Mouse (Mus musculus): ENCODE measurements at regions not wholly inside any gene's neighbourhood (a gene's known extent, or its start where the extent isn't known, plus 50 kb on each side); places are given as distances from the start of the nearest gene placed in this dataset.

DNA sequence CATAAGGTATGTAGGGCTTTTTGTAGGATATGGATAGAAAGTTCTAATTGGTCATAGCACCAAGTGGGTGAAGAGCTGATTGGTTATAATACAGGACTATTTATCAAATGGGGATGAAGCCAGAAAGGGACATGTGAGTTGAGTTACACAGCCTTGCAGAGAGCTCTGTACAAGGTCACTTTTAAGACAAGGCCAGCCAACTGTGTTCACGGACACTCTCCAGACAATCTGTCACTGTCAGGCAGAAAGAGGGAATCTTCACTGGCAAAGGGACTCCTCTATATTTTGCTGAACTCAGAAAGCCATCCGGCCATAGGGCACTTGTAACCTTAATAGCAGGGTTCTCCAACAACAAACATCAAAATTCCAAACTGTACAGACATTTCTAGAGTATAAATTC is 95.5 kb upstream of the Il15 start:
- Histone ChIP-seq H3K9me3 (ENCODE audit: control insufficient read depth, low read length) (no peaks in the 10 kb centered on the region), H3K4me3 (replicated peaks; ENCODE audit: low read length) (no peak overlapping the region), H3K27me3 (replicated peaks; ENCODE audit: control insufficient read depth, insufficient read depth, low read length) (no peaks in the 10 kb centered on the region), H3K9ac (replicated peaks; ENCODE audit: low read depth, low read length) (no peak overlapping the region), H3K4me1 (replicated peaks; ENCODE audit: control insufficient read depth, insufficient read depth, low read length) (no peaks in the 10 kb centered on the region), H3K4me2 (ENCODE audit: low read length) (no peak overlapping the region), H3K36me3 (ENCODE audit: control insufficient read depth, insufficient read depth) (no peaks in the 10 kb centered on the region), H3K27ac (ENCODE audit: low read length) (no peak overlapping the region)
- ATAC-seq, result no peak
- WGBS, result 89% methylated on average over 2 of the region's 2 CpGs

DNA sequence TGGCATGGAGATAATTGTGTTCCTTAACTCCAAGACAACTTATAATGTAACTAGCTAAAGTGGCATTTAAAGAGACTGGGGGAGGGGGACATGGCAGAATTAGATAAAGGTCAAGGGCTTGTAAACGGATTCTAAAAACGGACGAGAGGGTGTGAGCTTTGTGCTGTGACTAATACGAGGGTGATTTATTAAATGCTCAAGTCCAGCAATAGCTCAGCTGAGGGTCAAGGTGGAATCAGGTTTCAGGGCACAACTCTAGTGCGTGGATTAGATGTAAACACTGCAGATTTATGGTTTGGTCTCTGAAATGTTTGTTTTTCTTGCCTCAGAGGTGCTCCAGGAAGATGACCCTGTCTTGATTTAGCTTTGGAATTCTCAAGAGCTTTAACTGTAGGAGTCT is 74.8 kb upstream of the Il15 start:
- ATAC-seq, result no peak
- H3K36me3 ChIP-seq (ENCODE audit: control insufficient read depth, insufficient read depth), result no peaks in the 10 kb centered on the region
- H3K27me3 ChIP-seq (replicated peaks; ENCODE audit: control insufficient read depth, insufficient read depth, low read length), result no peaks in the 10 kb centered on the region
- no peak overlapping the region for H3K9ac ChIP-seq (replicated peaks; ENCODE audit: low read depth, low read length)
- H3K4me1 ChIP-seq (replicated peaks; ENCODE audit: control insufficient read depth, insufficient read depth, low read length), result no peaks in the 10 kb centered on the region
- H3K27ac ChIP-seq (ENCODE audit: low read length), result no peak overlapping the region
- WGBS, result 57% methylated on average over 5 of the region's 5 CpGs
- H3K4me2 ChIP-seq (ENCODE audit: low read length), result no peak overlapping the region
- H3K9me3 ChIP-seq (ENCODE audit: control insufficient read depth, low read length), result no peaks in the 10 kb centered on the region
- no peak overlapping the region for H3K4me3 ChIP-seq (replicated peaks; ENCODE audit: low read length)

DNA sequence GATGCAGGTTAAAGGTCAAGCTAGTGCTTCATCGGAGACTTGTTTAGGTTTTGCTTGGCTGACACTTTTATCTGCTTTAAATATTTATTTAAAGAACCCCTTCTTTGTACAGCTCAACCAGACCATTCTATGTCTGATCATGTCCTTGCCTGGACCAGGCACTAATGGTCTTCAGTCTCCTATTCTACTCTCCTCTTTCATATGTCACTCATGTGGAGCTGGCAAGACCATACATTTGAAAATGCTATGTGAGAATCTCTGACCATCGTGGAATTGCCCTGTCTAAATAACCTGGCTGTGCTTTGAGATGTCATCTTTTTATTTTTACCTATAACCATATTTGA is 74.4 kb upstream of the Il15 start:
- Histone ChIP-seq H3K27me3 (replicated peaks; ENCODE audit: control insufficient read depth, insufficient read depth, low read length) (no peaks in the 10 kb centered on the region), H3K9me3 (ENCODE audit: control insufficient read depth, low read length) (no peaks in the 10 kb centered on the region), H3K36me3 (ENCODE audit: control insufficient read depth, insufficient read depth) (no peaks in the 10 kb centered on the region), H3K27ac (ENCODE audit: low read length) (no peak overlapping the region), H3K4me2 (ENCODE audit: low read length) (no peak overlapping the region), H3K4me1 (replicated peaks; ENCODE audit: control insufficient read depth, insufficient read depth, low read length) (no peaks in the 10 kb centered on the region), H3K9ac (replicated peaks; ENCODE audit: low read depth, low read length) (no peak overlapping the region), H3K4me3 (replicated peaks; ENCODE audit: low read length) (no peak overlapping the region)
- no peak for ATAC-seq
- 40% methylated on average over 2 of the region's 2 CpGs for WGBS

DNA sequence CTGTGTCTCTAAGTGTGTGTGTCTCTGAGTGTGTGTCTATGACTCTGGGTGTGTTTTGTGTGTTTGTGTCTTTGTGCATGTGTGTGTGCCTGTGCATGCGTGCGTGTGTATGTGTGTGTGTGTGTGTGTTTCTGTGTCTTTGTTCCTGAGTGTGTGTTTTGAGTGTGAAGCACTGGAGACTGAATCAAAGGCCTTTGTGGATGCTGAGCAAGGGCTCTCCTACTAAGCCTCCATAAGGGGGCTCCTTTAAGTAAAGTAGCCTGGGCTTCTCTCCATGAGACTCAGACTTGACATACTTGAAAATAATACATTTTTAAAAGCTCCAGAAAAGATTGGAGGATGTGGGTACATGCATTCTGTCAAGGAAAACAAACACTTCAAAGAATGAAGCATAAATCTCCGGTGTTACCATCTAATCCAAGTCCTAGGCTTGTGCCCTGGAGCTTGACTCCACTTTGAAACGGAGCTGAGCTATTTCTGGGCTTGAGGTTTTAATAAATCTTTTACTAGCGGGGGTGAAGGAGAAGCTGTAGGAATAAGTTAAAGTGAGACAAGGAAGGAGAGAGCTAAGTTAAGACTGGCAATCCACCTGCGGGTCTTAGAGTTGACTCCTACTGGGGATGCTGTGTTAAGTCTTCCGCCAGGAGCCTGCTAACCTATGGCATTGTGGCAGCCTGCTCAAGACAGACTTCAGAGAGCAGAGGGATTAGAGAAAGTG is 73.8 kb upstream of the Il15 start:
- Histone ChIP-seq H3K4me2 (ENCODE audit: low read length) (no peak overlapping the region), H3K4me3 (replicated peaks; ENCODE audit: low read length) (no peak overlapping the region), H3K4me1 (replicated peaks; ENCODE audit: control insufficient read depth, insufficient read depth, low read length) (no peaks in the 10 kb centered on the region), H3K36me3 (ENCODE audit: control insufficient read depth, insufficient read depth) (no peaks in the 10 kb centered on the region), H3K27me3 (replicated peaks; ENCODE audit: control insufficient read depth, insufficient read depth, low read length) (no peaks in the 10 kb centered on the region), H3K9me3 (ENCODE audit: control insufficient read depth, low read length) (no peaks in the 10 kb centered on the region), H3K9ac (replicated peaks; ENCODE audit: low read depth, low read length) (no peak overlapping the region), H3K27ac (ENCODE audit: low read length) (no peak overlapping the region)
- ATAC-seq, result no peak
- 69% methylated on average over 7 of the region's 7 CpGs for WGBS

DNA sequence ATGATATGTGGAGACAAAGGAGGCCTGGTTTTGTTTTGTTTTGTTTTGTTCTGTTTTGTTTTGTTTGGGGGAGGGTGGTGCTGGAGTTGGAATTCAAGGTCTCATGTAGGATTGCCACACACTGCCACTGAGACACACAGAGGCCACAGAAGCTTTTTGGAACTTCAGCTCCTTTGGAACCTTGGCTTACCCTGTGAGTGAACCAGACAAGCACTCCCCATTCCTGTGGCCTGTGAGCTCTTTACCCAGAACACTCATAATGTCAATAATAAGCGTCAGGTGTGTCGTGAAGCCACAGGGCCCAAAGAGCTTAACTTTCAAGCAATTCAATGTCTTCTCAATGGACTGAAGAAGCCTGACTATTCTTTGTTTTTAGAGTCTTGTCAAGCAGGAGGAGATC is 70.2 kb upstream of the Il15 start:
- no peak for ATAC-seq
- Histone ChIP-seq H3K36me3 (ENCODE audit: control insufficient read depth, insufficient read depth) (no peaks in the 10 kb centered on the region), H3K4me2 (ENCODE audit: low read length) (no peak overlapping the region), H3K27me3 (replicated peaks; ENCODE audit: control insufficient read depth, insufficient read depth, low read length) (no peaks in the 10 kb centered on the region), H3K4me1 (replicated peaks; ENCODE audit: control insufficient read depth, insufficient read depth, low read length) (no peaks in the 10 kb centered on the region), H3K27ac (ENCODE audit: low read length) (no peak overlapping the region), H3K9me3 (ENCODE audit: control insufficient read depth, low read length) (no peaks in the 10 kb centered on the region), H3K4me3 (replicated peaks; ENCODE audit: low read length) (no peak overlapping the region), H3K9ac (replicated peaks; ENCODE audit: low read depth, low read length) (no peak overlapping the region)
- 84% methylated on average over 2 of the region's 2 CpGs for WGBS

DNA sequence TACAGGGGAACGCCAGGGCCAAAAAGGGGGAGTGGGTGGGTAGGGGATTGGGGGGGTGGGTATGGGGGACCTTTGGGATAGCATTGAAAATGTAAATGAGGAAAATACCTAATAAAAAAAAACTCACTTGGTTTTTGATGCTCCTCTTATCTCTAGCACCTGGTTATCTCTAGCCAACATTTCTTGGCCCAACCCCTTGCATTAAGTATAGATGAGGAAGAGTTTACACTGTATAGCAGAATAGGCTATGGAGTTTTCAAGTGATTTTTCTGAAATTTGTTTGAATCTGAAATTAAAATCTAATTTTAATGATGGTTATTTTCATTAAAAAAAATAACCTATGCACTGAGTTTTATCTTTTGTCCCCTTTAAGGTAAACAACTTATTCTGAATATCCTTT is 68.8 kb upstream of the Il15 start:
- no peak overlapping the region for H3K4me2 ChIP-seq (ENCODE audit: low read length)
- no peaks in the 10 kb centered on the region for H3K36me3 ChIP-seq (ENCODE audit: control insufficient read depth, insufficient read depth)
- no peaks in the 10 kb centered on the region for H3K4me1 ChIP-seq (replicated peaks; ENCODE audit: control insufficient read depth, insufficient read depth, low read length)
- H3K9me3 ChIP-seq (ENCODE audit: control insufficient read depth, low read length), result no peaks in the 10 kb centered on the region
- H3K27me3 ChIP-seq (replicated peaks; ENCODE audit: control insufficient read depth, insufficient read depth, low read length), result no peaks in the 10 kb centered on the region
- no peak overlapping the region for H3K4me3 ChIP-seq (replicated peaks; ENCODE audit: low read length)
- no peak overlapping the region for H3K27ac ChIP-seq (ENCODE audit: low read length)
- H3K9ac ChIP-seq (replicated peaks; ENCODE audit: low read depth, low read length), result no peak overlapping the region
- no CpG with 5 or more reads among the region's 1 CpGs for whole genome bisulfite sequencing
- no peak for ATAC-seq

DNA sequence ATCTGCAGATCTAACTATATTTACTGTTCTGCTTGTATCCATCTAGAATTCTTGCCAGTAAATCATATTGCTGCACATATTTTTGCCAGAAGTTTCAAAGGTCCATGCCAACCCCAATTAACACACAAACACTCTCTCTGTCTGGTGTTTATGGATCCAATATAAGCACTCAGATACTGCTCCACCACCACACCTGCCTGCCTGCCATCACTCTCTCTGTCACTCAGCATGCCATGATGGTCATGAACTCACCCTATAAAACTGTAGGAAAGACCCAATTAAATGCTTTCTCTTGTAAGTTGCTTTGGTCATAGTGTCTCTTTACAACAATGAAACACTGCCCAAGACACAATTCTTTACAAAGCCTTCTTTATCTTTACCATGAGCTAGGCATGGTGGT is 66.8 kb upstream of the Il15 start:
- Histone ChIP-seq H3K4me2 (ENCODE audit: low read length) (no peak overlapping the region), H3K9me3 (ENCODE audit: control insufficient read depth, low read length) (no peaks in the 10 kb centered on the region), H3K4me1 (replicated peaks; ENCODE audit: control insufficient read depth, insufficient read depth, low read length) (no peaks in the 10 kb centered on the region), H3K27ac (ENCODE audit: low read length) (no peak overlapping the region), H3K9ac (replicated peaks; ENCODE audit: low read depth, low read length) (no peak overlapping the region), H3K27me3 (replicated peaks; ENCODE audit: control insufficient read depth, insufficient read depth, low read length) (no peaks in the 10 kb centered on the region), H3K4me3 (replicated peaks; ENCODE audit: low read length) (no peak overlapping the region), H3K36me3 (ENCODE audit: control insufficient read depth, insufficient read depth) (no peaks in the 10 kb centered on the region)
- no peak for ATAC-seq

DNA sequence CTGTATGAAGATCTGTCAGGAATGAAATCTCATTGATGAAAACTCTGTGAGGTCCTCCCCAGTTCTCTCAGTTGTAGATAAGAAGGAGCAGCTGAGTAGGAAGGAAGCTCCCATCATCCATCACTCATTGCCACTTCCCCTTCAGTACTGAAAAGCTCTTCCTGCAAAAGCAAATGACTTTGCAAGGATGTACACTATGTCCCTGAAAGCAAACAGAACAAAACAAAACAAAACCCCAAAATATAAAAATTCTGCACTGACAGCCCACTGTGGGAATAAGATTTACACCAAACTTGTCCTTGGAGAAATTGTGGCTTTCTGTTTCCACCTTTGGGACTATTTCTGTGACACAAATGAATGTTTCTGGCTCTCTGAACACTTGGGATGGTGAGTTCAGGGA is 59.8 kb upstream of the Il15 start:
- no peaks in the 10 kb centered on the region for H3K27me3 ChIP-seq (replicated peaks; ENCODE audit: control insufficient read depth, insufficient read depth, low read length)
- no peak overlapping the region for H3K4me3 ChIP-seq (replicated peaks; ENCODE audit: low read length)
- no peak overlapping the region for H3K4me2 ChIP-seq (ENCODE audit: low read length)
- ATAC-seq, result no peak
- H3K36me3 ChIP-seq (ENCODE audit: control insufficient read depth, insufficient read depth), result no peaks in the 10 kb centered on the region
- no peaks in the 10 kb centered on the region for H3K4me1 ChIP-seq (replicated peaks; ENCODE audit: control insufficient read depth, insufficient read depth, low read length)
- H3K27ac ChIP-seq (ENCODE audit: low read length), result no peak overlapping the region
- H3K9me3 ChIP-seq (ENCODE audit: control insufficient read depth, low read length), result no peaks in the 10 kb centered on the region
- H3K9ac ChIP-seq (replicated peaks; ENCODE audit: low read depth, low read length), result no peak overlapping the region

DNA sequence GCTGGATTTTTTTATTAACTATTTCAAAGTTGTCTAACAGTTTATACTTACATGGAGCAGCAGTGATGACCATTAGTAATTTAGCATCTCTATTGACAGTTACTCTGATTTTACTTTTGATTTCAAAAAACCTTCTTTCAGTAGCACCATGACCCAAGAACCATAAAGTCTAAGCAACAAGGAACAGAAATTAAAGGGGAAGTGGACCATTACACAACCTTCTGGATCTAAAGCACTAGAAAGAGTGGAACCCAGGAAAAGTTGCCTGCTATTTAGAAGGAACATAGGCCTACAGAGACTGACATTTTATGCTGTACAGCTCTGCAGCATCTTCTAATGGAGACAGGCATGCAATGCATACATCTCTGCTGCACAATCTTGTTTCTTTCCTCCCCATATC is 56.0 kb upstream of the Il15 start:
- H3K4me1 ChIP-seq (replicated peaks; ENCODE audit: control insufficient read depth, insufficient read depth, low read length), result no peaks in the 10 kb centered on the region
- ATAC-seq, result no peak
- no peaks in the 10 kb centered on the region for H3K27me3 ChIP-seq (replicated peaks; ENCODE audit: control insufficient read depth, insufficient read depth, low read length)
- no peaks in the 10 kb centered on the region for H3K36me3 ChIP-seq (ENCODE audit: control insufficient read depth, insufficient read depth)
- no peak overlapping the region for H3K4me3 ChIP-seq (replicated peaks; ENCODE audit: low read length)
- H3K9ac ChIP-seq (replicated peaks; ENCODE audit: low read depth, low read length), result no peak overlapping the region
- no peak overlapping the region for H3K27ac ChIP-seq (ENCODE audit: low read length)
- H3K9me3 ChIP-seq (ENCODE audit: control insufficient read depth, low read length), result no peaks in the 10 kb centered on the region
- H3K4me2 ChIP-seq (ENCODE audit: low read length), result no peak overlapping the region

DNA sequence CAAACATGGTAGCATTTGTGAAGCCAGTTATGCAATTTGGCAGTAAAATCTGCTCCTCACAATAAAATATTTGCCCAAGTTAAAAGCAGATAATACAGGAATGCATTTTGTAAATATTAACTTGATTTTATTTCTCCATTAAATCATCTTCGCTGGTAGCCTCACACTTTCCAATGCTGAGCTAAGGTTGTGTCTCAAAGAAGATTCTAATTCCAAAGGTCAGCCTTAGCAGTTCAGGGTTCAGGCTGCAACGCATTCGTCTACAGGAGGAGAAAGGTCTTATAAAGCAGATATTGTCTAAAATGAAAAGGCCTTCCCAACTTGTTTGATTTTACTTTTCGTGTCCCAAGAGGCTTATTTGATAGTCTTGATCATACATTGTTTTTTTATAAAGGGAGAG is 51.0 kb upstream of the Il15 start:
- Histone ChIP-seq H3K27ac (ENCODE audit: low read length) (no peak overlapping the region), H3K4me1 (replicated peaks; ENCODE audit: control insufficient read depth, insufficient read depth, low read length) (no peaks in the 10 kb centered on the region), H3K4me3 (replicated peaks; ENCODE audit: low read length) (no peak overlapping the region), H3K36me3 (ENCODE audit: control insufficient read depth, insufficient read depth) (no peaks in the 10 kb centered on the region), H3K9ac (replicated peaks; ENCODE audit: low read depth, low read length) (no peak overlapping the region), H3K27me3 (replicated peaks; ENCODE audit: control insufficient read depth, insufficient read depth, low read length) (no peaks in the 10 kb centered on the region), H3K9me3 (ENCODE audit: control insufficient read depth, low read length) (no peaks in the 10 kb centered on the region), H3K4me2 (ENCODE audit: low read length) (no peak overlapping the region)
- WGBS, result 75% methylated on average over 4 of the region's 4 CpGs
- ATAC-seq, result no peak

Measured in forebrain, embryonic 16.5 days (tissue).